1 mouse cellular context compared by ENCODE assay signal in the genomic region with DNA sequence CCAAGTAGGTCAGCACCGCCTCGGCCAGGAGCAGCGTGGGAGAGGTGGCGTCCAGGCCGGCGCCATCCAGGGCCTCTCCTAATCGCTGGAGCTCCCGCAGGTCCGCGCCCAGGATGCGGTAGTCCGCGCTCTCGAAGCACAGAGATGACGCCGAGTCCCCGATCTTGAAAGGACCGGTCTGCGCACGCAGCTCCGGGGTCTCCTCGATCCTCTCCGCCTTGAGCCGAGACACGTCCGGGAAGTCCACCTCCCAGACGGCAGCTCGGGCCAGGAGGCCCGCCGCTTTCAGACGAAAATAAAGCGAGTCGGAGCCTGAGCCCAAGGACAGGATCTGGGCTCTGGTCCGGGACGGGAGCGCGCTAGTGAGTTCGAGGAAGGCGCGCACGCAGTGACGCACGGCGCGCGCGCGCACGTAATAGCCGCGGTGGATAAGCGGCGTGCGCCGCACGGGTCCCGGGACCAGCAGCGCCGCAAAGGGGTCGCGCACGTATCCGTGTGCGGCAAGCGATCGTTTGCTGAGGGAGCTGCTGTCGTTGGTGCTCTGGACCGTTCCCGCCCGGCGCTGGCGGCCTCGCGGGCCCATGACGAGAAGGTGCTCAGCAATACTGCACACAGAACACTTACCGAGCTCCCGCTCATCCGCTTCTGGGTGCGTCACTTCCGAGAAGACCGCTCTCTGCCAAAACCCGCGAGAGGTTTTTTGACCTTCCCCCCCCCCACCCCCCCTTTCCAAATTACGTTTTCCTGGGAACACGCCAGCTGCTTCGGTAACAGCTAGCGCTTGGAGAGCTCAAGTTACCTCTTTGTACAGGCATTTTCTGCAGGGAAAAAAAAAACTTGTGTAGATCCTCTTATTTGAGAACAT.
TF ChIP-seq lines count a peak whose summit lies in the region.

A gene (plus strand): TSS at position 411 of the 865 bp plus-strand sequence.
A gene (minus strand): TSS at position 636 of the 865 bp plus-strand sequence.

TF ChIP-seq in CH12.LX, 34 proteins besides CTCF, POLR2A, EP300 and RAD21 (continued from another document):
- TF ChIP-seq POLR2AphosphoS2 (IDR thresholded peaks at IDR 0.05; ENCODE audit: low read depth, low read length) (peak; percentile 90), PAX5 (IDR thresholded peaks at IDR 0.05; ENCODE audit: low read length) (no peak), UBTF (IDR thresholded peaks at IDR 0.05; ENCODE audit: low read depth, low read length) (0 out of 2 replicates have a peak, but pooled peaks have one; percentile 46), ZKSCAN1 (IDR thresholded peaks at IDR 0.05; ENCODE audit: borderline replicate concordance, low read depth, low read length) (no peak), TCF12 (IDR thresholded peaks at IDR 0.05; ENCODE audit: low read depth, low read length) (0 out of 2 replicates have a peak, but pooled peaks have one; percentile 53), CHD2 (IDR thresholded peaks at IDR 0.05; ENCODE audit: low read length) (peak; percentile 95), JUND (conservative IDR thresholded peaks at IDR 0.05; ENCODE audit: low read depth, low read length) (no peak), E2F4 (IDR thresholded peaks at IDR 0.05; ENCODE audit: insufficient replicate concordance, low read depth, low read length) (0 out of 2 replicates have a peak, but pooled peaks have one; percentile 49), TBP (conservative IDR thresholded peaks at IDR 0.05; ENCODE audit: low read depth, low read length) (peak; percentile 63; the same call in 1 of the 2 replicates), USF1 (IDR thresholded peaks at IDR 0.05; ENCODE audit: low read depth, low read length) (no peak), NELFE (IDR thresholded peaks at IDR 0.05; ENCODE audit: low read depth, low read length) (peak; percentile 96), ELF1 (IDR thresholded peaks at IDR 0.05; ENCODE audit: low read depth, low read length) (peak; percentile 62), SIN3A (IDR thresholded peaks at IDR 0.05; ENCODE audit: low read length) (peak; percentile 68), HCFC1 (IDR thresholded peaks at IDR 0.05; ENCODE audit: low read depth, low read length) (peak; percentile 76)
TF ChIP-seq in CH12.LX: peak in this region for 18.
